Mouse (Mus musculus): ENCODE measurements at regions not wholly inside any gene's neighbourhood (a gene's known extent, or its start where the extent isn't known, plus 50 kb on each side); places are given as distances from the start of the nearest gene placed in this dataset.

DNA sequence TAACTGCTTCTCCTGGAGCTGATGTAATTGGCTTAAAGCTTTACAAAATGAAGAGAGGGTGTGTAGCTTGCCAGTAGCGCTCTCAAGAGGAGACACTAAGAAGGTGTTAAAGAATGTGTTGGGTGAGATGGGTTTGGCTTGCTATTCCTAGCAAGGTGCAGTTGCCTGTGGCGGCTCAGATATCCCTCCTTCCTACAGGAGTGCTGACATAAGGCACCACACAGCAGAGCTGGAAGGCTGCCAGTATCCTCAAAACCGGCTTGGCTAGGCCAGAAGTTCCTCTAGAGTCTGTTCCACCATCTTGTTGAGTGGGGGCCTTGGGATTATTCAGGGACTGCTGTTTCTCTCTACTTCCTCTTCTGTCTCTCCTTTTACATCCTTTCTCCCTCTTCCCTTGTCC lies 191.5 kb downstream of the Tex29 start:
- TF ChIP-seq EP300 (IDR thresholded peaks at IDR 0.05; ENCODE audit: low read depth in 1 of 2, low read length in 2 of 2) (no peak), HCFC1 (IDR thresholded peaks at IDR 0.05; ENCODE audit: low read depth, low read length) (no peak), TCF12 (IDR thresholded peaks at IDR 0.05; ENCODE audit: low read depth, low read length) (no peak), CTCF (IDR thresholded peaks at IDR 0.05 in 2 of 3, conservative IDR thresholded peaks at IDR 0.05 in 1 of 3; ENCODE audit: control insufficient read depth in 1 of 3, insufficient read depth in 1 of 3, low read depth in 2 of 3, low read length in 3 of 3, poor library complexity in 1 of 3, severe bottlenecking in 1 of 3) (no peak), CHD2 (IDR thresholded peaks at IDR 0.05; ENCODE audit: low read length) (no peak), MAFK (IDR thresholded peaks at IDR 0.05; ENCODE audit: borderline replicate concordance, low read depth, low read length) (no peak), POLR2A (IDR thresholded peaks at IDR 0.05; ENCODE audit: control insufficient read depth in 1 of 2, insufficient read depth in 1 of 2, low read depth in 1 of 2, low read length in 2 of 2, poor library complexity in 1 of 2) (no peak), GATA1 (IDR thresholded peaks at IDR 0.05; ENCODE audit: low read depth, low read length) (no peak), KAT2A (conservative IDR thresholded peaks at IDR 0.05; ENCODE audit: low read depth, low read length) (no peak), POLR2AphosphoS5 (IDR thresholded peaks at IDR 0.05; ENCODE audit: borderline replicate concordance, low read depth, low read length) (no peak)

All from MEL (cell line).